Mouse (Mus musculus) G1E (cell line): ENCODE results near the gene Olfr573-ps1.

Experiments used
- CTCF ChIP-seq: IDR thresholded peaks from 2 replicates; pipeline ENCODE4 v1.5.1; 2012; ENCODE audit warnings: low read depth, low read length, inconsistent platforms, mixed read lengths
- GATA1 ChIP-seq: IDR thresholded peaks from 2 replicates; pipeline ENCODE4 v1.6.1; 2012; ENCODE audit warnings: borderline replicate concordance, low read length, inconsistent platforms, mixed read lengths
- TAL1 ChIP-seq: conservative IDR thresholded peaks from 2 replicates; pipeline ENCODE4 v1.6.1; 2012; ENCODE audit warnings: low read depth, low read length, inconsistent platforms, mixed read lengths

DNA sequence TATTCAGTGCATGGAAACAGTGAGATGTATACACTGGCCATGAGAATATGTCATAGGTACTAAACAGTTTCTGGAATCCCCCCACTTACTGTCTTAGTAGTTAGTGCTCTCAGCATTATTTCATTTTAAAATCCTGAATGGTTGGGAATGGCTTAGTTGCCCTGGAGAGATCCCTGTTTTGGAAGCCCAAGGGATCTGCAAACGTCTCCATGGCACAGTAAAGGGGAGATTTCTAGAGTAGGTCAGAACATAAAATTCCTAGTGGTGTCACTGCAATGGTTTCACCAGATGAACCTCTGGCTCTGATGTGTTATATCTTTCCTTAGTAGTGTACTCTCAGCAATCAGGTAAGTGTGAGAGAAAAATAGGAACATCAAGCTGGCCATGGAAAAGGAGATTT lies 18.3 kb downstream of the Olfr573-ps1 start, which contains the start of gene Olfr572:
- no peak for TF ChIP-seq CTCF
- TF ChIP-seq TAL1, result no peak
- TF ChIP-seq GATA1, result no peak
